Mouse (Mus musculus) kidney, adult 2 months (tissue): ENCODE results near the gene Hspb9. TPM values are rescaled to one million over a fixed set of nuclear protein-coding genes. Genes with fewer than 3 reads are reported as not detected.

Source experiments
- DNase-seq: peaks from one replicate; pipeline ENCODE4 v3.0.0; 2021
- H3K27ac ChIP-seq: fragments of 200-500 bp; 2 replicates; pipeline ENCODE4 v1.5.1; 2012; ENCODE audit warnings: low read depth, low read length, control low read depth, inconsistent platforms; ENCODE audit not compliant: insufficient read depth
- H3K27me3 ChIP-seq: fragments of 200-500 bp; replicated peaks from 2 replicates; pipeline ENCODE4 v1.6.1; 2012; ENCODE audit warnings: mild to moderate bottlenecking, moderate library complexity, low read length, inconsistent platforms; ENCODE audit not compliant: control insufficient read depth, insufficient read depth
- H3K36me3 ChIP-seq: fragments of 200-500 bp; 2 replicates; pipeline ENCODE4 v1.6.1; 2012; ENCODE audit warnings: mild to moderate bottlenecking, moderate library complexity, low read length, inconsistent platforms; ENCODE audit not compliant: control insufficient read depth, insufficient read depth
- H3K4me1 ChIP-seq: fragments of 200-500 bp; 2 replicates; pipeline ENCODE4 v1.6.1; 2011; ENCODE audit warnings: low read length; ENCODE audit not compliant: control insufficient read depth, insufficient read depth
- H3K4me3 ChIP-seq: fragments of 200-500 bp; 2 replicates; pipeline ENCODE4 v1.5.1; 2011; ENCODE audit warnings: mild to moderate bottlenecking, low read depth, low read length, control low read depth; ENCODE audit not compliant: insufficient read depth
- CTCF ChIP-seq: fragments of 200-500 bp; conservative IDR thresholded peaks from 2 replicates; pipeline ENCODE4 v1.5.1; 2011; ENCODE audit warnings: low read depth, mild to moderate bottlenecking, control low read depth, low read length, moderate library complexity, mixed read lengths; ENCODE audit not compliant: insufficient read depth, insufficient read length
- POLR2A ChIP-seq: fragments of 200-500 bp; IDR thresholded peaks from one replicate; pipeline ENCODE4 v1.6.1; 2011; ENCODE audit warnings: low read depth, low read length, control low read depth
- WGBS: fragments of 180-500 bp; shearing (Covaris S2); methylation state at CpG from one replicate; pipeline ENCODE4 v1.1.7; 2018; 5-methylcytosine and 5-hydroxymethylcytosine counted together
- polyA plus RNA-seq: library from polyadenylated mRNA; depleted of rRNA; stranded (reverse); fragments of >200 nt; gene quantifications from 2 replicates; pipeline ENCODE4 v1.2.3, GENCODE M21; 2012

Hspb9 gene
- polyA plus RNA-seq, 1 experiment, result 0.48 TPM

GRCm38 (mm10) chr11:100737105-100737733 is 23.6 kb downstream of the Hspb9 start:
- peak overlapping the region; percentile 81 for H3K27ac ChIP-seq

GRCm38 (mm10) chr11:100738066-100738604 is 24.5 kb downstream of the Hspb9 start, which contains the start of gene Rab5c:
Gene Rab5c, minus strand, starts transcription at chr11:100738215.
- H3K4me3 ChIP-seq, result peak within 1 kb of the TSS; percentile 84
- under 1% methylated on average over 39 of the region's 39 CpGs for WGBS
- TF ChIP-seq CTCF (0 out of 2 replicates have a peak, but pooled peaks have one; percentile 20), POLR2A (peak; percentile 53)
- DNase-seq, result peak; percentile 100
- no peaks in the 10 kb centered on the region for H3K27me3 ChIP-seq
- peak within 1 kb of the TSS; percentile 81 for H3K27ac ChIP-seq
- peaks cover 14% of the 10 kb centered on the region; the same call in 1 of the 2 replicates for H3K4me1 ChIP-seq
- H3K36me3 ChIP-seq, result no peaks in the 10 kb centered on the region

More at GRCm38 (mm10) chr11:100737105-100737733, 23.6 kb downstream of the Hspb9 start:
- Histone ChIP-seq H3K27me3 (no peaks in the 10 kb centered on the region), H3K36me3 (no peaks in the 10 kb centered on the region), H3K4me1 (peaks cover 17% of the 10 kb centered on the region; the same call in 1 of the 2 replicates), H3K4me3 (peak overlapping the region; percentile 84)
- peak; percentile 53 for DNase-seq
- WGBS, result under 1% methylated on average over 13 of the region's 13 CpGs
- TF ChIP-seq POLR2A (no peak), CTCF (no peak)

GRCm38 (mm10) chr11:100738749-100739148 is 25.1 kb downstream of the Hspb9 start:
- Histone ChIP-seq H3K27ac (no peak overlapping the region), H3K4me3 (no peak overlapping the region)
- 17% methylated on average over 5 of the region's 5 CpGs for WGBS

GRCm38 (mm10) chr11:100741348-100741747 is 27.7 kb downstream of the Hspb9 start:
- TF ChIP-seq POLR2A (no peak), CTCF (no peak)
- WGBS, result 44% methylated on average over 6 of the region's 6 CpGs
- DNase-seq, result peak; percentile 89
- H3K4me1 ChIP-seq, result peaks cover 7% of the 10 kb centered on the region; the same call in 1 of the 2 replicates
- no peaks in the 10 kb centered on the region for H3K36me3 ChIP-seq
- H3K27ac ChIP-seq, result no peak overlapping the region
- H3K27me3 ChIP-seq, result no peaks in the 10 kb centered on the region
- H3K4me3 ChIP-seq, result no peak overlapping the region

More at GRCm38 (mm10) chr11:100738749-100739148, 25.1 kb downstream of the Hspb9 start:
- no peak for DNase-seq
- Histone ChIP-seq H3K4me1 (peaks cover 14% of the 10 kb centered on the region; the same call in 1 of the 2 replicates), H3K27me3 (no peaks in the 10 kb centered on the region), H3K36me3 (no peaks in the 10 kb centered on the region)
- TF ChIP-seq POLR2A (no peak), CTCF (no peak)

- no peaks in the 10 kb centered on the region for H3K36me3 ChIP-seq
- H3K4me3 ChIP-seq, result no peak overlapping the region
- H3K4me1 ChIP-seq, result no peaks in the 10 kb centered on the region
- TF ChIP-seq CTCF, result peak; percentile 68
- no peak for TF ChIP-seq POLR2A
- no peaks in the 10 kb centered on the region for H3K27me3 ChIP-seq
- 19% methylated on average over 6 of the region's 6 CpGs for WGBS
- DNase-seq, result peak; percentile 56
- H3K27ac ChIP-seq, result no peak overlapping the region
These were observed 31.4 kb downstream of the Hspb9 start for GRCm38 (mm10) chr11:100745085-100745484.

- 81% methylated on average over 10 of the region's 10 CpGs for WGBS
- Histone ChIP-seq H3K4me1 (no peaks in the 10 kb centered on the region), H3K27ac (no peak overlapping the region), H3K4me3 (no peak overlapping the region), H3K27me3 (no peaks in the 10 kb centered on the region), H3K36me3 (no peaks in the 10 kb centered on the region)
- TF ChIP-seq POLR2A, result no peak
- TF ChIP-seq CTCF, result no peak
- no peak for DNase-seq
These were observed 32.9 kb downstream of the Hspb9 start for GRCm38 (mm10) chr11:100746546-100746945.

GRCm38 (mm10) chr11:100747114-100747513 is 33.5 kb downstream of the Hspb9 start:
- Histone ChIP-seq H3K4me3 (no peak overlapping the region), H3K27me3 (no peaks in the 10 kb centered on the region), H3K4me1 (no peaks in the 10 kb centered on the region), H3K36me3 (no peaks in the 10 kb centered on the region), H3K27ac (no peak overlapping the region)
- TF ChIP-seq CTCF (no peak), POLR2A (no peak)
- 68% methylated on average over 5 of the region's 5 CpGs for WGBS
- DNase-seq, result no peak
